Mouse (Mus musculus): ENCODE measurements around the gene Cilp2. TPM values are rescaled to one million over a fixed set of nuclear protein-coding genes. Genes with fewer than 3 reads are reported as not detected.
A peak's percentile ranks its signal among the peaks of the same experiment; 100 is the strongest.

Gene Cilp2
- polyA plus RNA-seq, 1 experiment from 2014 or later: 3.5 TPM

DNA sequence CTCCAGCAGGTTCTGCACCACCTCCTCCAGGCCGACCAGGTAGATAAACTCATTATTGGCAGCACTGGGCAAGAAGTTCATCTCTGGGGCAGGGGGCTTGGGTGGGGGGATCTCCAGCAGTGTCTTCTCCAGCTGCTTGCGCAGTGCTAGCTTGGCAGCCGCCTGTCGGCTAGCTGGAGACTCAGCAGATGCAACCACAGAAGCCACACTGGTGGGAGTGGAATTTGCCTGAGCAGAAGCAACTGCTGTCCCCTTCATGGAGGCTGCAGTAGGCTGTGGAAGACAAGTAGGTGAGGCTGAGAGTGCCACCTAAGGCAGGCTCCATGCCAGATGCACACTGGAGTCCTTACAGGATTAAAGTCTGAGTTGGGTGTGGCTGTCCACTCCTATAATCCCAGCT, 27.0 kb upstream of the Cilp2 start:
- Histone ChIP-seq H3K27ac (no peak overlapping the region), H3K36me3 (peaks cover 81% of the 10 kb centered on the region)
- 87% methylated on average over 4 of the region's 4 CpGs for WGBS

GRCm38 (mm10) chr8:69912478-69913074, 25.1 kb upstream of the Cilp2 start:
- Histone ChIP-seq H3K4me2 (no peak overlapping the region), H3K9me3 (no peaks in the 10 kb centered on the region), H3K9ac (no peak overlapping the region), H3K27me3 (no peaks in the 10 kb centered on the region), H3K4me1 (replicated peaks) (no peaks in the 10 kb centered on the region), H3K4me3 (no peak overlapping the region), H3K27ac (no peak overlapping the region), H3K36me3 (peaks cover 94% of the 10 kb centered on the region)
- ATAC-seq (ENCODE audit: low FRiP score): no peak
- WGBS: 92% methylated on average over 12 of the region's 12 CpGs

More for the DNA sequence above, 27.0 kb upstream of the Cilp2 start:
- Histone ChIP-seq H3K9ac (0 out of 2 replicates have a peak overlapping the region, but pooled peaks have one; percentile 15), H3K4me1 (replicated peaks) (no peaks in the 10 kb centered on the region), H3K27me3 (no peaks in the 10 kb centered on the region), H3K4me3 (no peak overlapping the region), H3K4me2 (no peak overlapping the region), H3K9me3 (no peaks in the 10 kb centered on the region)
- ATAC-seq (ENCODE audit: low FRiP score): no peak

- Histone ChIP-seq H3K4me3 (no peak overlapping the region), H3K27me3 (no peaks in the 10 kb centered on the region), H3K27ac (no peak overlapping the region), H3K36me3 (peaks cover 90% of the 10 kb centered on the region), H3K9me3 (no peaks in the 10 kb centered on the region), H3K9ac (no peak overlapping the region), H3K4me1 (replicated peaks) (no peaks in the 10 kb centered on the region), H3K4me2 (no peak overlapping the region)
- ATAC-seq (ENCODE audit: low FRiP score): no peak
- 94% methylated on average over 13 of the region's 13 CpGs for WGBS
These were observed 24.4 kb upstream of the Cilp2 start for GRCm38 (mm10) chr8:69911917-69912316.

DNA sequence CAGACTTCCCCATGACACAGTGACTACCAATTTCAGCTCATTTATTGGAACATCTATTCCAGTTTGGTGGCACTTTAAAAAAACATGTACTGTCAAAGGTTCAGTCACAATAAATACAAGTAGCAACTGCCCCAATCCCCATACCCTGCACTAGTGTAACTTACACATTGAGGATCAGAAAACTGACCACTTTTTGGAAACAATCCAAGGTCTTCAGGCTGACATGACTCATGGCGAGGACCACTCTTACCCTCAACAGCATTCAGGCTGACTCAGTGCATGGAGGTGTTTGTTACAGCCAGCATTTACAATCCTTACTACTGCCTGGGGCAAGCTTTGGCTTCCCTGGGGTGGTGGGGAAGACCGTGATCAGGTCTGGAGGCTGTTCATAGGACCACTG, 19.6 kb upstream of the Cilp2 start:
- Histone ChIP-seq H3K4me3 (no peak overlapping the region), H3K9me3 (no peaks in the 10 kb centered on the region), H3K27ac (no peak overlapping the region), H3K36me3 (peaks cover 43% of the 10 kb centered on the region), H3K27me3 (no peaks in the 10 kb centered on the region), H3K9ac (no peak overlapping the region), H3K4me2 (no peak overlapping the region), H3K4me1 (replicated peaks) (peaks cover 15% of the 10 kb centered on the region)
- WGBS: 86% methylated on average over 2 of the region's 2 CpGs
- no peak for ATAC-seq (ENCODE audit: low FRiP score)

- Histone ChIP-seq H3K27ac (no peak overlapping the region), H3K4me3 (no peak overlapping the region), H3K9me3 (no peaks in the 10 kb centered on the region), H3K27me3 (no peaks in the 10 kb centered on the region), H3K4me1 (replicated peaks) (peaks cover 20% of the 10 kb centered on the region), H3K9ac (no peak overlapping the region), H3K4me2 (no peak overlapping the region), H3K36me3 (peaks cover 35% of the 10 kb centered on the region)
- WGBS: 97% methylated on average over 2 of the region's 2 CpGs
- ATAC-seq (ENCODE audit: low FRiP score): no peak
These were observed 18.8 kb upstream of the Cilp2 start for GRCm38 (mm10) chr8:69906260-69906659.

GRCm38 (mm10) chr8:69904096-69904495, 16.6 kb upstream of the Cilp2 start:
- no peak for ATAC-seq (ENCODE audit: low FRiP score)
- Histone ChIP-seq H3K4me2 (peak overlapping the region; percentile 98), H3K4me3 (no peak overlapping the region), H3K9ac (peak overlapping the region; percentile 58; the same call in 1 of the 2 replicates), H3K4me1 (replicated peaks) (peaks cover 38% of the 10 kb centered on the region), H3K27ac (no peak overlapping the region), H3K36me3 (peaks cover 13% of the 10 kb centered on the region), H3K27me3 (no peaks in the 10 kb centered on the region), H3K9me3 (no peaks in the 10 kb centered on the region)
- WGBS: 80% methylated on average over 8 of the region's 8 CpGs

DNA sequence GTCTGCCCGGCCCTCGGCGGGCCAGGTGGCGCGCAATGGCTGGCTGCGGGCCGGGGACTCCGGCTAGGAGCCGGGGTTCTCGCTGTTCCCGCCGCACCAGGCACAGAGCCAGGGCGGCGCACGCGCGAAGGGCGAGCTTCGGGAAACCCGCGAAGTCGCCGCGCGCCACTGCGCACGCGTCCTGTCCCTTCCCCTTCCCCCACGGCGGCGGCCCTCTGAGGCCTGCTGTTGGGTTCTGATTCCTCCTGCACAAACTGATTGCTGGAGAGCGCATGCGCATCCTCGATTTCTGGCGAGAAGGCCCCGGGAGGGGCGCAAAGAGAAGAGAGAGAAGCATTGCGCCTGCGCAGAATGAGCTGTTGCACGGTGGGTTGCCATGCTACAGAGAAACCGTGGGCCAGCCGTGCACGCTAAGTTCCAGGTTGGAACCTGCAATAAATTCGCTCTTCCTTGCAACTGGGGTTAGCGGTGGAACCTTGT, 15.6 kb upstream of the Cilp2 start:
- H3K27ac ChIP-seq: peak overlapping the region; percentile 93
- no peaks in the 10 kb centered on the region for H3K9me3 ChIP-seq
- H3K27me3 ChIP-seq: no peaks in the 10 kb centered on the region
- peak overlapping the region; percentile 98 for H3K4me2 ChIP-seq
- peak; percentile 90 for ATAC-seq (ENCODE audit: low FRiP score)
- peaks cover 13% of the 10 kb centered on the region for H3K36me3 ChIP-seq
- H3K4me1 ChIP-seq (replicated peaks): peaks cover 48% of the 10 kb centered on the region
- peak overlapping the region; percentile 68 for H3K4me3 ChIP-seq
- 0% methylated on average over 43 of the region's 45 CpGs for WGBS
- H3K9ac ChIP-seq: peak overlapping the region; percentile 81

DNA sequence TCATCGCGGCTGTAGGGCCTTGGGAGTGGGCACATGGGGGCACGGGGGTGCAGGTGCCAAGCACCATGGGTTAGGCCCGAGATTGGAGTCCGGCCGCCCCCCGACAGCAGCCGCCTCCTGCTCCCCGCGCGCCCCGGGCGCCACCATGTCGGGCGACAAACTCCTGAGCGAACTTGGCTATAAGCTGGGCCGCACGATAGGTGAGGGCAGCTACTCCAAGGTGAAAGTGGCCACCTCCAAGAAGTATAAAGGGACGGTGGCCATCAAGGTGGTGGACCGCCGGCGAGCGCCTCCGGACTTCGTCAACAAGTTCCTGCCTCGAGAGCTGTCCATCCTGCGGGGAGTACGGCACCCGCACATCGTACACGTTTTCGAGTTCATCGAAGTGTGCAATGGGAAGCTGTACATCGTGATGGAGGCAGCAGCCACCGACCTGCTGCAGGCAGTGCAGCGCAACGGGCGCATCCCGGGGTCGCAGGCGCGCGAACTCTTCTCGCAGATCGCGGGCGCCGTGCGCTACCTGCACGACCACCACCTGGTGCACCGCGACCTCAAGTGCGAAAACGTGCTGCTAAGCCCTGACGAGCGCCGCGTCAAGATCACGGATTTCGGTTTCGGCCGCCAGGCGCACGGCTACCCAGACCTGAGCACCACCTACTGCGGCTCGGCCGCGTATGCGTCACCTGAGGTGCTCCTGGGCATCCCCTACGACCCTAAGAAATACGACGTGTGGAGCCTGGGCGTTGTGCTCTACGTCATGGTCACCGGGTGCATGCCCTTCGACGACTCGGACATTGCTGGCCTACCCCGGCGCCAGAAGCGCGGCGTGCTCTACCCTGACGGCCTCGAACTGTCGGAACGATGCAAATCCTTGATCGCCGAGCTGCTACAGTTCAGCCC, 14.9 kb upstream of the Cilp2 start, which contains the start of the genes Tssk6, Ndufa13 and Yjefn3:
Gene Tssk6 (plus strand): TSS at position 22 of the 900 bp plus-strand sequence.
Gene Ndufa13 (minus strand): TSS at position 396 of the 900 bp plus-strand sequence.
Gene Yjefn3 (minus strand): TSS at position 550 of the 900 bp plus-strand sequence.
- H3K9ac ChIP-seq: peak within 1 kb of the TSS; percentile 81
- peaks cover 55% of the 10 kb centered on the region for H3K4me1 ChIP-seq (replicated peaks)
- ATAC-seq (ENCODE audit: low FRiP score): peak; percentile 57
- peaks cover 13% of the 10 kb centered on the region; the same call in 1 of the 2 replicates for H3K36me3 ChIP-seq
- H3K27me3 ChIP-seq: no peaks in the 10 kb centered on the region
- 4% methylated on average over 89 of the region's 89 CpGs for WGBS
- peak within 1 kb of the TSS; percentile 68 for H3K4me3 ChIP-seq
- no peaks in the 10 kb centered on the region for H3K9me3 ChIP-seq
- H3K27ac ChIP-seq: peak within 1 kb of the TSS; percentile 93
- H3K4me2 ChIP-seq: peak within 1 kb of the TSS; percentile 98

DNA sequence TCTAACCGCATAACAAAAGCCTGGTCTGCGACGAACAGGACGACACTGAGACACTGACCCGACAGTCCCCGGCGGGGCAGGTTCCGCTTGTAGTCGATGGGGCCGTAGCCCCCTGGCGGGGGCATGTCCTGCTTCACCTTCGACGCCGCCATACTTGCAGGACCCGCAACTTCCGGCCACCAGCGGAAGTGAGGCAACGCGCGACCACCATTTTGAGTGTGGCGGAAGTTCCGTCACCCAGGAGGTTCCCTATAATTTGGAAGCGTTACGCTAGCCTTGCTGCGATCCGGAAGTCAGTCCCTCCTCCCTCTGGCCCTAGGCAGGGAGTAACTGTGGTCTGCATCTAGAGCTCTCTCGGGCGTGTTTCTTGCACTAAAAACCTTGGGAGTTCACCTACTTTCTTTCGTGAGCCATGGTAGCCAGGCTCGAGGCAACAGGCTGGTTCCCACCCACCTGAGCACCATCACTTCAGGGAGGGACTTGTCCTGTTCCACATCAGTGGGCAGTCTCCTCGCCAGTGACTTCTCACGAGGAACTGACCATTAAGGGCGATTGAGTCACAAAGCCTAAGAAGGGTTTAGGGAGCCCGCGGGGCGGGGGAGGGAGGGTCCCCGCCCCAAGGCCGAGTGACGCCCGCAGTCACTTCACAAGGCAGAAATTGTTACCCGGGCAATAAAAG, 14.1 kb upstream of the Cilp2 start:
- Histone ChIP-seq H3K9ac (peak overlapping the region; percentile 81), H3K27ac (peak overlapping the region; percentile 93), H3K36me3 (peaks cover 13% of the 10 kb centered on the region; the same call in 1 of the 2 replicates), H3K9me3 (no peaks in the 10 kb centered on the region), H3K27me3 (no peaks in the 10 kb centered on the region), H3K4me3 (peak overlapping the region; percentile 68), H3K4me1 (replicated peaks) (peaks cover 62% of the 10 kb centered on the region), H3K4me2 (peak overlapping the region; percentile 98)
- ATAC-seq (ENCODE audit: low FRiP score): peak; percentile 63
- WGBS: under 1% methylated on average over 41 of the region's 41 CpGs

GRCm38 (mm10) chr8:69900895-69901451, 13.5 kb upstream of the Cilp2 start:
- no peak for ATAC-seq (ENCODE audit: low FRiP score)

DNA sequence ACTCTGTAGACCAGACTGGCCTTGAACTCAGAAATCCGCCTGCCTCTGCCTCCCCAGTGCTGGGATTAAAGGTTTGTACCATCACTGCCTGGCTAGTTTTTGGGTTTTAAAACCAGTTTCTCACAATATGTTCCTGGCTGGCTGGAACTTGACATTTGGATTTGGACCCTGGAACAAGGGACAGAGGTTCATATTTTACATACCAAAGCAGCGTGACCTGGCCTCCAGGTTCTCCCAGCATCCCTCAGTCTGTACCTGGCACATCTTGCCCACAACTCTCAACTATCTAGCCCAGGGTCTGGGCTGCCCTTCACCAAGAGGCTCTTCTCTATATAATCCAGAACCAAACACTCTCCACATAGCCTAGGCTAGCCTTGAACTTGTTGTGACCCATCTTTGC, 12.4 kb upstream of the Cilp2 start:
- no peaks in the 10 kb centered on the region for H3K27me3 ChIP-seq
- 94% methylated on average over 2 of the region's 2 CpGs for WGBS
- peaks cover 80% of the 10 kb centered on the region for H3K4me1 ChIP-seq (replicated peaks)
- no peak for ATAC-seq (ENCODE audit: low FRiP score)
- peak overlapping the region; percentile 80; the same call in 1 of the 2 replicates for H3K9ac ChIP-seq
- H3K4me3 ChIP-seq: no peak overlapping the region
- H3K9me3 ChIP-seq: no peaks in the 10 kb centered on the region
- H3K36me3 ChIP-seq: peaks cover 16% of the 10 kb centered on the region; the same call in 1 of the 2 replicates
- no peak overlapping the region for H3K27ac ChIP-seq
- H3K4me2 ChIP-seq: peak overlapping the region; percentile 98; the same call in 1 of the 2 replicates

More at GRCm38 (mm10) chr8:69900895-69901451, 13.5 kb upstream of the Cilp2 start:
- Histone ChIP-seq H3K9me3 (no peaks in the 10 kb centered on the region), H3K4me3 (peak overlapping the region; percentile 68), H3K36me3 (peaks cover 16% of the 10 kb centered on the region; the same call in 1 of the 2 replicates), H3K4me1 (replicated peaks) (peaks cover 69% of the 10 kb centered on the region), H3K27me3 (no peaks in the 10 kb centered on the region), H3K27ac (peak overlapping the region; percentile 93), H3K4me2 (peak overlapping the region; percentile 98), H3K9ac (peak overlapping the region; percentile 80)
- 18% methylated on average over 12 of the region's 12 CpGs for WGBS

Data from hindbrain, embryonic 13.5 days (tissue).